Mouse (Mus musculus) olfactory bulb, adult 2 months (tissue): ENCODE measurements around the gene Scp2.
"Not testable (repeated sequence)": the region's sequence is repeated elsewhere in the genome, so short reads cannot be mapped to it uniquely, and the experiment has no call there.

ENCODE experiments used
- CTCF ChIP-seq: fragments of 200-500 bp; IDR thresholded peaks from 2 replicates; pipeline ENCODE4 v1.5.1; 2012; ENCODE audit warnings: low read depth, mild to moderate bottlenecking, low read length, moderate library complexity; ENCODE audit not compliant: insufficient read depth
- POLR2A ChIP-seq: fragments of 200-500 bp; IDR thresholded peaks from 2 replicates; pipeline ENCODE4 v1.6.1; 2012; ENCODE audit warnings: mild to moderate bottlenecking, low read depth, low read length, moderate library complexity; ENCODE audit not compliant: insufficient read depth

DNA sequence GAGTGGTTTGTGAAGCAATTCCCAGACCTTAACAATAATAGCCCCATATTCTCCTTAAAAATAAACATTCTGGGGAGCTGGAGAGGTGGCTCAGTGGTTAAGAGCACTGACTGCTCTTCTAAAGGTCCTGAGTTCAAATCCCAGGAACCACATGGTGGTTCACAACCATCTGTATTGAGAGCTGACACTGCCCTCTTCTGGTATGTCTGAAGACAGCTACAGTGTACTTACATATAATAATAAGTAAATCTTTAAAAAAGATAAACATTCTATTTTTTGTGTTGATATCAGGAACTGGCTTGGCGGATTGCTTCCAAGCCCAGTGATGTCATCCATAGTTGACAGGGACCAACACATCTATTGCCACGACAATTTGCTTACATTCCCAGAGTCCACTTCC is 1.6 kb downstream of the Scp2 start:
- not testable (repeated sequence) for TF ChIP-seq CTCF, POLR2A
